Mouse (Mus musculus): ENCODE results near the gene Psd.

Psd gene

GRCm38 (mm10) chr19:46326756-46327305 is at the start of gene Psd:
Gene Psd, minus strand, starts transcription at chr19:46327156.
- no peak for DNase-seq (ENCODE audit: low read depth, low spot score)

GRCm38 (mm10) chr19:46375891-46376290 is 48.9 kb upstream of the Psd start:
- DNase-seq (ENCODE audit: low read depth, low spot score), result no peak

- DNase-seq (ENCODE audit: low read depth, low spot score), result no peak
Measured at GRCm38 (mm10) chr19:46375489-46375888, 48.5 kb upstream of the Psd start.

GRCm38 (mm10) chr19:46374477-46375088 is 47.6 kb upstream of the Psd start:
- DNase-seq (ENCODE audit: low read depth, low spot score), result no peak

DNA sequence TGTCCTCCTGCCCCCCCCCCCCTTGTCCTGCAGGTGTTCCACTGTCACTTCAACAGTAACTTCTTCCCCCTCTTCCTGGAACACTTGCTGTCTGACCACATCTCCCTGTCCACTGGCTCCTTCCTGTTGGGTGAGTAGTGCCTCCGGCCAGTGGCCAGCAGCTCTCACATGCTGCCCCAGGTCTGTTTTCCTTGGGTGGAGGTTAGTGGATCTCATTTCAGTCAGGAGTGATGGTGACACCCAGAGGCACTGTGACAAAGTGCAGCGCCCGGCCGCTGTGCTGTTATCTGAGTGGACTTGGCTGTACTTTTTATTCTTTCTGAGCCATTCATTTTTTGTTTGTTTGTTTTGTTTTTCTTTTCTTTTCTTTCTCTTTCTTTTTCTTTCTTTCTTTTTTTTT is 42.2 kb upstream of the Psd start:
- peak; percentile 37 for DNase-seq (ENCODE audit: low read depth, low spot score)

GRCm38 (mm10) chr19:46367798-46368590 is 41.0 kb upstream of the Psd start:
- no peak for DNase-seq (ENCODE audit: low read depth, low spot score)

- DNase-seq (ENCODE audit: low read depth, low spot score), result no peak
Measured at GRCm38 (mm10) chr19:46363294-46364009, 36.5 kb upstream of the Psd start.

DNA sequence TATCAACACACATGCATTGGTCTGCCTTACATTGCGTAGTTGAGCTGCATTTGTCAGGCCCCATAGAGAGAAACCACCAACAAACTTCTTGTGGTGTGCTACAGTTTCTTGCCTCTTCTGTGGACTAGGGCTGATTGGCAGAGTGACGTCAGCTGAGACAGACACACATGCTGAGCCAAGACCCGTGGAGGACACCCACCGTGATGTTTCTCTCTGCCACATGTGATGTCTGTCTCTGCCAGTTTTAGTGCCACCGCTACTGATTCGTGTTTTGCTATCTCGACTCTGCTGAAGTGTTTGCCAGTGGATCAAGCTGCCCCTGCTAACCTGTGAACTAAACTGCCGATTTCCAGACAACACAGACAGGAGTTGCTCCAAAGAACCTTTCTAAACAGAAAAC is 35.1 kb upstream of the Psd start:
- DNase-seq (ENCODE audit: low read depth, low spot score), result no peak

- DNase-seq (ENCODE audit: low read depth, low spot score), result no peak
Measured at GRCm38 (mm10) chr19:46358381-46358780, 31.4 kb upstream of the Psd start.

DNA sequence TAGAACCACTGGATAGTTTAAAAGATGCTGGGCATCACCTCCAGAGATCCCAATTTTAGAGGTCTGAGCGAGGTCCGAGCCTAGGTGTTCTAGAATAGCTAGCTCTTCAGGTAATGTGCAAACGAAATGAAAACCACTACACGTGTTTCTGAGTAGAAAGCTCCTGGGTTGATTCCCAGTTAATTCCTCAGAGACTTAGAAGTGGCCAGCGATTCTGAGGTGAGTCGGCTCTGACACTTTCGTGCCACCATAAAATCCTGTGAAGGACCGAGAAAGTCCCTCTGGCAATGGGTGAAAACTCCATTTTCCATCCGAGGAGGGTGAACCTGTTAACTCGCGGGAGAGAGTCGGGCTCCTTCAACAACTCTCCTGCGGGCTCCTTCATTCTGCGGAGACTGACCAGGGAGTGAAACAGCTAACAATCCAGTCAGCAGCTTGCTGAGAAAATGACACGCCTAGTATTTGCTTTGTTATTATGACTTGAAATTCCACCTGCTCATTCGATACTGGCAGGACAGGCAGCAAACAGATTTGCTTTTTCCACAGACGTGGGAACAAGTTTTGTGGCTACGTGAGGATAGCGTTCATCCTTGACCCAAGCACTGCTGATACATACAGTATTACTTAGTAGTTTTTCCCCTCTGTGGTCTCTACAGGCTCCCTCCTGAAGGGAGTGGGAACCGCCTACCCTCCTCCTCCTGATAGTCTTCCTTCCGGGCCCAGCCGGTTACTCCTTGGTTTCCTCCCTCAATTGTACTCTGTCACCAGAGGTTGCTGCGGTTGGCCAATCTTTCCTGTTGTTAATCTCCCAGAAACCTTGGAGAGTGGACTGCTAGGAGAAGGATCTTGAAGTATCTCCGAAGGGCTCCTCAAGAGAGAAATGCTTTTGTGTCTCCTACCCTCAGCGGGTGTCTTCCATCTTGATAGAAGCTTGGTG is 30.7 kb upstream of the Psd start:
- no peak for DNase-seq (ENCODE audit: low read depth, low spot score)

DNA sequence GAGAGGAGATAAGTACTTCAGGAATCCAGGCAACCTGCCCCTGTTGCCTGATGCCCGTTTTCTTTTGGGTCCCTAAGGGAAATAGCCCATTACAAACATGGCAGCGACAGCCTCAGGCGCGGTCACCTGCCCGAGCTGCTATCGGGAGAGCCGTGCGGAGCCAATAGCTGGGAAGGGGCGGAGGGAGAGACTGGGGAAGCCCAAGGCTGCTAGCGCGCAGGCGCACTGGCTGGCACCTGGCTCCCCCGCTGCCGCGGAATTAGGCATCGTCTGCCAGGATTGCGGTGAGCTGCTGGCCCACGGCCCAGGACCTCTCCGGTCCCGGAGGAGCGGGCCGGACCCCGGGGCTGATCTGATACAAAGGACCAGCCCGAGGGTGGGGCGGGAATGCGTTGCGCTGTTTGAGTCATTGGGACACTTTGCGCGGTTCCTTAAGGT is 29.8 kb upstream of the Psd start:
- peak; percentile 83 for DNase-seq (ENCODE audit: low read depth, low spot score)

DNA sequence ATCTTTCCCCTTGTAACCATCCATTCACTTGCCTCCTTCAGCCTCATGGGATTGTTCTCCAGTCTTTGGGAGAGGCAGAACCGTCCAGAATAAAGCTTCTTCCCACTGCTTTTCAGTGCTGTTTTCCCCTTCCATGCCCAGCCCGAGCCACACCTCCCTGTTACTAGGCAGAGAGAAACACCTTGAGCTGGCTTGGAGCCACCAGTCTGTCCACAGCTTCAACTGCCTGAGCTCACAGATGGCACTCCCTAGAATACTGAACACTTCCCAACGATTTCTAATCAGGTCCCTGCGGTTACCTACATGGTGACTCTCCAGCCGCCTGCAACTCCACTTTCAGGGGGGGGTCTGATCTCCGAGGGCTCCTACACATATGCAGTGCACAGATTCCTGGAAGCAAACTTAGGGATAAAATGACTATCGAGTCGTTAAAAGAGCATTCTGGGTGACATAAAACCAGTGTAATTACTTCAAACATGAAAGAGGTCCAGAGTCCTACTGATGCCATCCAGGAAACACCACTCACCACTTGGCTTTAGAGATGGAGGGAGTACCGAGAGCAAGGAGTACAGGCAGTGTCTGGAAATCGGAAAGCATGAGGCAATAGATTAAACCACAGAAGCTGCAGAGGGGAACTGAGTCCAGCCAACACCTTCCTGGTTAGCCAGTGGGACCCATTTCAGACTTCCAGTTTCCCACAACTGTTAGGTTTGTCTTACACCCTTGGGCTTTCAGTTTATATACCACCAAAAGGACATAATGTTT is 23.4 kb upstream of the Psd start, which contains the start of gene 2310034G01Rik:
TSS of gene 2310034G01Rik (minus strand) at position 135 of the 765 bp plus-strand sequence.
- no peak for DNase-seq (ENCODE audit: low read depth, low spot score)

DNA sequence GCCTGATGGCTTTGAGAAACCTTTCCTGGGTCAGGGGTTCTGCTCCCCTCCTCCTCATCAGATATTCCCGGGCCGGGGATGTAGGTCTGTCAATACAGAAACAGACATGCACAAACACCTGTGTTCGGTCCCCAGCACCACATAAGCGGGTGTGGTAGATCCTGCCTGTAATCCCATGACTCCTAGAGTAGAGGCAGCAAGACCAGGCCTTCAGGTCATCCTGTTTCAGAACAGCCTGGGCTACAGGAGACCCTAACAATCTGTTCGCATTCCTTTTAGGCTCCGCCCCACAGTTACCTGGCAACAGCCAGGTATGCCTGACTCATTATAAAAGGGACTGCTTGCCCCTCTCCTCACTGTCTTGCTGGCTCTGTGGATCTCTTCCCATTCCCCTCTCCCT is 22.6 kb upstream of the Psd start:
- no peak for DNase-seq (ENCODE audit: low read depth, low spot score)

DNA sequence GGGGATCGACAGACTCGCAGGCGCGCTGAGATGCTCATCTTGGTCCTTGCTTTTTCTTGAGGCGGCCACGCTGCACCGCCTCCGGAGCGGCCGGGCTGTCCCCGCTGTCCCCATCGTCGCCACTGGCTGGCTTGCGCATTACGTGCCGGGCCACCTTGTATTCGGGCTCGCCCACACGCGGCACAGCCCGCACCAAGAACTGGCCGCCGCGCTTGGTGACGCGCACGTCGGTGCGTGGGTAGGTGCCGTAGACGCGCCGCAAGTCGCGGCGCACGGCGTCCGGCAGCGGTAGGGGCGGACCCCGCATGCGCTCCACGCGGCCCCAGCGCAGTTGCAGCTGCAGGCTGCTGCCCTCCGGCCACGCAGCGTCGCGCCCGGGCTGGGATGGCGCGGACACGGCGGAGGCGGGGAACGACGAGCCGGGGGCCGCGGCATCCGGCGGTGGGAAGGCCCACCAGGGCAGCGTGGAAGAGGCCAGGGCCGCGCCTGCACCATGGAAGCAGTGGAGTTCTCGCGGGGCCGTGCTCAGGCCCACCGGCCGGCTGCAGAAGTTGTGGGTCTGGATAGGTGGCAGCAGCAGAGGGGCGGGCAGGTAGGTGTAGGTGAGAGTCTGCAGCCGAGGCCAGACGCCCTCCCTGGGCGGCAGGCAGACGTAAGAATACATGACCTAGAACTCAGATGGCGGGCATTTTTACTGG is 22.0 kb upstream of the Psd start:
- peak; percentile 77 for DNase-seq (ENCODE audit: low read depth, low spot score)

DNA sequence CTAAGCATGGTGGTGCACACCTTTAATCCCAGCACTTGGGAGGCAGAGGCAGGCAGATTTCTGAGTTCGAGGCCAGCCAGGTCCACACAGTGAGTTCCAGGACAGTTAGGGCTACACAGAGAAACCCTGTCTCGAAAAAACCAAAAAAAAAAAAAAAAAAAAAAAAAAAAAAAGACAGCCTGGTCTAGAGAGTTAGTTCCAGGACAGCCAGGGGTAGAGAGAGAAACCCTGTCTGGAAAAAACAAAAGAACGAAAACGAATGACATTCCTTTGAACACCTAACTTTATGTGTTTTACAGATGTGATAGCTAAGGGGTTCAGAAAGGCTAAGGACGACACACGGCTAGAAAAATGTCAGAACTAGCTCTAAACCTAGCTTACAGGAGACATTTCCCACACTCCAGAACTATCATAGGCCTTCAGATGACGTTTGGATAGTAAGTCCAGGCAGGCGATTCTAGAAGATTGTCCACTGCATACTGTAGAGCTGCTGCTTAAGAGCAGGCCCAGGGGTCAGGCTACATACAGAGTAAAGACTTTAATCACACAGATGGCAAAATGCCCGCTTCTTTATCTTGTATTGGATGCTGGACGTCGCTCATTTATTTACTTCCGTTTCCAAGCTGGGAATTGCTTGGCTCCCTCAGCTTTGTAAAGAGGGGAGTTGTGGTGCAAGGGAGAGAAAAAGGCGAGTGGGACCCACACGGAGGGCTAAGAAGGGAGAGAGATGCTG is 21.1 kb upstream of the Psd start:
- no peak for DNase-seq (ENCODE audit: low read depth, low spot score)

DNA sequence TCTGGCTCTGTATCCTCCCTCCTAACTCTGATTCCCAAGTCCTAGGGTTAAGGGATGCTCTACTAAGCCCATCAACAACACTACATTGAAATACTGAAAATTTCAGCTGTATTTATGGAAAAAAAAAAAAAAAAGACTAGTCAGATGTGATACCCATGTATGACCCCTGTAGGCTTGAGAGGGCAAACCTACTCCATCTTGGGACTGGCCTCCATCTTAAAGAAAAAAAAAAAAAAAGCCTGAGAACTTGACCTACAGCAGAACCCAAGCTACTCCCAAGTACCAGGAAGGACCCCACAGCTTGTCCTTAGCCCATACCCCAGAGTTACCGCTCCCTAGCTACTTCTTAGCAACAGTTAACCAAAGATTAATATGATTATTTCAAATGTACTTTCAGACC is 20.2 kb upstream of the Psd start:
- no peak for DNase-seq (ENCODE audit: low read depth, low spot score)

DNA sequence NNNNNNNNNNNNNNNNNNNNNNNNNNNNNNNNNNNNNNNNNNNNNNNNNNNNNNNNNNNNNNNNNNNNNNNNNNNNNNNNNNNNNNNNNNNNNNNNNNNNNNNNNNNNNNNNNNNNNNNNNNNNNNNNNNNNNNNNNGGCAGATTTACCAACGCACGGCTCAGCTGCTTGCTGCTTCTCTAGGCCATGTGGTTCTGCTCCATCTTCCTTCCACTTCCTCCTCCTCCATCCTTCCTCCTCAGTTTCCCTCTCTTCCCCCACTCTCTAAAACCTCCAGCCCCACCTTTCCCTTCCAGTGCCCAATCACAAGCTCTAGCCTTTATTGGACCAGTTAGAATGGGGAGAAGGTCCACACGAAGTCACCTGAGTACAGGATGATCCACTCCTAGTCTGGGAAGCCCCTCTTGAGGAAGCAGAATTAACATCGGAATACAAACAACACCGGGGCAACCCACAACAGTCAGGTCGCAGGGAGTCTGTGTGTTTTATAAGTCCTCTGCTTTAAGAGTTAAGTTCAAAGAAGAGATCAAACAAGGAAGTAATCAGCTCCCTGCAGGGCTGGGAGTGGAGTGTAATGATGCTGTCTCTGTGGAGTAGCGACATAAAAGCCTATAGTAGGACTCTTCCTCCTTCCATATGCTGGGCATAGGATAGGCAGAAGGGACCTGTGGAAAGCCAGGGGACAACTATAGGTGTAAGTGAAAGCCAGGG is 17.9 kb upstream of the Psd start:
- DNase-seq (ENCODE audit: low read depth, low spot score), result no peak

- no peak for DNase-seq (ENCODE audit: low read depth, low spot score)
Measured at GRCm38 (mm10) chr19:46339287-46339971, 12.5 kb upstream of the Psd start.

All from retina, postnatal 7 days (tissue).